Mouse (Mus musculus) CH12.LX (cell line): ENCODE measurements around the gene Fastkd5. TPM values are rescaled to one million over a fixed set of nuclear protein-coding genes. Genes with fewer than 3 reads are reported as not detected.
A peak's percentile ranks its signal among the peaks of the same experiment; 100 is the strongest.

Experiments
- DNase-seq: peaks from one replicate; pipeline ENCODE4 v3.0.0-alpha.2; 2013; ENCODE audit errors: extremely low read depth
- H3K27ac ChIP-seq: 2 replicates; pipeline ENCODE4 v1.5.1; 2012; ENCODE audit warnings: low read depth, mild to moderate bottlenecking, control low read depth, moderate library complexity; ENCODE audit not compliant: insufficient read depth
- H3K27me3 ChIP-seq: replicated peaks from 2 replicates; pipeline ENCODE3; 2012; ENCODE audit warnings: inconsistent platforms
- H3K36me3 ChIP-seq, 2 experiments: replicated peaks in 1 of 2; 2 replicates each; pipeline versions ENCODE3 to v1.6.1; 2012; ENCODE audit warnings: inconsistent platforms in 1 of 2, low read length in 1 of 2, mild to moderate bottlenecking in 1 of 2, mixed read lengths in 1 of 2, moderate library complexity in 1 of 2; ENCODE audit not compliant: control insufficient read depth in 1 of 2, insufficient read depth in 1 of 2
- H3K4me1 ChIP-seq, 2 experiments: 2 replicates each; pipeline ENCODE4 v1.6.1; 2012; ENCODE audit warnings: inconsistent platforms in 1 of 2, moderate library complexity in 1 of 2; ENCODE audit not compliant: insufficient read depth in 2 of 2, control insufficient read depth in 1 of 2
- H3K4me2 ChIP-seq: 2 replicates; pipeline ENCODE4 v1.6.1; 2012; ENCODE audit warnings: low read depth, mild to moderate bottlenecking, control low read depth; ENCODE audit not compliant: poor library complexity, insufficient read depth, severe bottlenecking
- H3K4me3 ChIP-seq, 3 experiments: fragments of 150-350 bp in 1 of 3; sonication (generic) in 1 of 3; replicated peaks in 1 of 3; 2 replicates each; pipeline versions ENCODE3 to v1.5.1; 2011 to 2012; ENCODE audit warnings: low read depth in 2 of 3, low read length in 2 of 3, mild to moderate bottlenecking in 2 of 3, moderate library complexity in 2 of 3, control low read depth in 1 of 3, improper control_type of control experiment in 1 of 3, inconsistent platforms in 1 of 3, mixed read lengths in 1 of 3; ENCODE audit not compliant: poor library complexity in 1 of 3
- H3K79me2 ChIP-seq: replicated peaks from 2 replicates; pipeline ENCODE4 v1.6.1; 2012; ENCODE audit warnings: mild to moderate bottlenecking, moderate library complexity; ENCODE audit not compliant: control insufficient read depth, poor library complexity, insufficient read depth, severe bottlenecking; ENCODE audit errors: extremely low read depth
- H3K9ac ChIP-seq: 2 replicates; pipeline ENCODE4 v1.6.1; 2012; ENCODE audit warnings: low read depth, mild to moderate bottlenecking, control low read depth, moderate library complexity; ENCODE audit not compliant: insufficient read depth
- H3K9me3 ChIP-seq: replicated peaks from 2 replicates; pipeline ENCODE3; 2012; ENCODE audit warnings: low read length, inconsistent platforms, mixed read lengths
- CHD2 ChIP-seq: IDR thresholded peaks from 2 replicates; pipeline ENCODE4 v1.6.1; 2011; ENCODE audit warnings: low read length, improper control_type of control experiment
- E2F4 ChIP-seq: IDR thresholded peaks from 2 replicates; pipeline ENCODE4 v1.6.1; 2011; ENCODE audit warnings: low read depth, low read length, improper control_type of control experiment; ENCODE audit not compliant: insufficient replicate concordance
- ELF1 ChIP-seq: IDR thresholded peaks from 2 replicates; pipeline ENCODE4 v1.6.1; 2014; ENCODE audit warnings: low read depth, mild to moderate bottlenecking, inconsistent platforms, low read length, improper control_type of control experiment
- GABPA ChIP-seq: IDR thresholded peaks from 2 replicates; pipeline ENCODE4 v1.6.1; 2012; ENCODE audit warnings: low read depth, low read length, improper control_type of control experiment, inconsistent platforms; ENCODE audit not compliant: insufficient replicate concordance
- HCFC1 ChIP-seq: IDR thresholded peaks from 2 replicates; pipeline ENCODE4 v1.6.1; 2012; ENCODE audit warnings: low read depth, mild to moderate bottlenecking, inconsistent platforms, low read length, improper control_type of control experiment
- JUND ChIP-seq: conservative IDR thresholded peaks from 2 replicates; pipeline ENCODE4 v1.6.1; 2011; ENCODE audit warnings: low read depth, low read length, improper control_type of control experiment
- MAX ChIP-seq: IDR thresholded peaks from 2 replicates; pipeline ENCODE4 v1.6.1; 2011; ENCODE audit warnings: low read length, improper control_type of control experiment
- MAZ ChIP-seq: IDR thresholded peaks from 2 replicates; pipeline ENCODE4 v1.6.1; 2012; ENCODE audit warnings: low read depth, mild to moderate bottlenecking, inconsistent platforms, low read length, improper control_type of control experiment, moderate library complexity
- MEF2A ChIP-seq: IDR thresholded peaks from 2 replicates; pipeline ENCODE4 v1.6.1; 2014; ENCODE audit warnings: low read depth, mild to moderate bottlenecking, inconsistent platforms, low read length, improper control_type of control experiment, borderline replicate concordance
- MYC ChIP-seq: IDR thresholded peaks from 2 replicates; pipeline ENCODE4 v1.6.1; 2011; ENCODE audit warnings: low read depth, mild to moderate bottlenecking, improper control_type of control experiment, low read length
- NRF1 ChIP-seq: IDR thresholded peaks from 2 replicates; pipeline ENCODE4 v1.6.1; 2014; ENCODE audit warnings: low read depth, mild to moderate bottlenecking, inconsistent platforms, low read length, improper control_type of control experiment, moderate library complexity
- POLR2A ChIP-seq: IDR thresholded peaks from 2 replicates; pipeline ENCODE4 v1.6.1; 2011; ENCODE audit warnings: low read depth, mild to moderate bottlenecking, improper control_type of control experiment, low read length
- USF1 ChIP-seq: IDR thresholded peaks from 2 replicates; pipeline ENCODE4 v1.6.1; 2014; ENCODE audit warnings: low read depth, mild to moderate bottlenecking, inconsistent platforms, low read length, improper control_type of control experiment
- USF2 ChIP-seq: conservative IDR thresholded peaks from 2 replicates; pipeline ENCODE4 v1.6.1; 2011; ENCODE audit warnings: low read depth, low read length, improper control_type of control experiment
- ZC3H11A ChIP-seq: IDR thresholded peaks from 2 replicates; pipeline ENCODE4 v1.6.1; 2012; ENCODE audit warnings: low read depth, mild to moderate bottlenecking, inconsistent platforms, low read length, improper control_type of control experiment
- dilution Hi-C: fragments of 300-500 bp; cut with MboI; formaldehyde crosslinking; loops from 2 replicates; pipeline ENCODE4 v1.14.3; 2020; ENCODE audit warnings: low sequenced_read_pairs; ENCODE audit not compliant: extremely low pct_unique_long_range_greater_than_20kb, extremely low pct_ligation_motif_present
- in situ Hi-C: fragments of 300-500 bp; cut with MboI; formaldehyde crosslinking; loops from 3 replicates; pipeline ENCODE4 v1.14.3; 2019; ENCODE audit warnings: low sequenced_read_pairs, low pct_ligation_motif_present, low pct_unique_long_range_greater_than_20kb, mixed read lengths
- polyA plus RNA-seq: library from polyadenylated mRNA; unstranded; fragments of >175 nt; gene quantifications from 2 replicates; pipeline ENCODE4 v1.2.1, GENCODE M21; 2012; ENCODE audit warnings: low read depth; ENCODE audit not compliant: insufficient read length
- total RNA-seq, 2 experiments: library from RNA; depleted of rRNA; stranded (reverse); fragments of 300-350 nt in 1 of 2; fragments of >200 nt in 1 of 2; gene quantifications; 2 replicates each; pipeline ENCODE4 v1.2.3; 2012 to 2014

Gene Fastkd5
- total and polyA plus RNA-seq, 3 experiments = 6.0 to 14.8 (median 9.1) TPM

DNA sequence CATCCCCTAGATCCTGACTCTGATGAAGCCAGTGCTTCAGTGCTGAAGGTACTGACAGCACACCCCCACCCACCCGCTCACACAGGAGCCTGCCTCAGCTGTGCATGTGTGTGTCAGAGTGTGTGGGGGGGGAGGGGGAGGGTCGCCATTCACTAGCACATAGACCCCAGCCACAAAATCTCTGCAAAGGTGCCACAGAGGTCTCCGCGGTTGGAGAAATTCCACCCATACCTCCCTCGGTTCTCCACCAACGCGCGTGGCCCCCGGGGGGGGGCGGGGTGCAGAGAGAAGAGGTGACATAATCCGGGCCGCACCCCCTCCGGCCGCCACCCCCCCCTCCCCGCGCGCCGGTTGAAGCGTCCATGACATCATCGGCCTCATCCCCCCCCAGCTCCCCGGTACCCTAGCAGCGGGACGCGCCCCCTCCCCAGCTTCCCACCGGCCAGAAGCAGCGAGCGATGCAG, 12.4 kb upstream of the Fastkd5 start:
- peak; percentile 13 for DNase-seq
- Histone ChIP-seq H3K4me2 (peak overlapping the region; percentile 93), H3K27ac (no peak overlapping the region), H3K9ac (peak overlapping the region; percentile 71), H3K79me2 (no peaks in the 10 kb centered on the region), H3K9me3 (no peaks in the 10 kb centered on the region), H3K27me3 (peaks cover 3% of the 10 kb centered on the region), H3K4me3 (peak overlapping the region; percentile 49 to 83 (median 62)), H3K4me1 (peaks cover 4 to 22% of the 10 kb centered on the region in 2 experiments; a peak in 3 of 4 replicates), H3K36me3 (peaks cover 0 to 14% of the 10 kb centered on the region in 2 experiments)
- TF ChIP-seq MAX = no peak
- TF ChIP-seq CHD2 = 0 out of 2 replicates have a peak, but pooled peaks have one; percentile 46
- in situ Hi-C loops = no loop called here
- dilution Hi-C loops = no loop called here

DNA sequence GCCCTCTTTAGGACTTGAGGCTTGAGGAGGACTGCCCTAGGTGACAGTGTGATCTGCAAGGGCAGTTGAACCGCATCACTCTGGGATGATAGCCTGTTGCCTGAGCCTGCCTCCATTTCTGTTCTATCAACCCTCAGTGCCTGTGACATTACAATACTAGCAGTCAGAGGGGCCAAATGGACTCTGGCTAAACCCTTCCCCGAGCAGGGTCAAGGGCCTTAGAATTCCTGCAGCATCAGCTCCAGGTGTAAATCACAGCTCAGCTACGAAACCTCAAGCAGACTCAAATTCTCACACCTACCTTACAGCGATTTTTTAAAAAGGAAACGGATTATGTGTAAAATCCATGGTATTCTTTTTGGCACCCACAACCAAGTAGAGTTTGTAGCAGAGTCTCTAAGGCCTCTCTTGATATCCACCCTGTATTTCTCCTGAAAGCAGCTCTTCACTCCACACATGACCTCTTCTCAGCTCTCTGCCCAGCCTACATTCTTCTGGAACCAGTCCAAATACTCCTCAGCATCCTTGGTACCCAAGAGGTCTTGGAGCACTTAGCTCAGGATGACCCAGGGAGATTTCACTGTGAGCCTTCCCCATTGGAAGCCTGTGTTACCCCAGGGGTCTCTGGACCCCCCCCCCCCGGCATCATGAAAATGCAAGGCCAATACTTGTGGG, 11.7 kb upstream of the Fastkd5 start:
- Histone ChIP-seq H3K27ac (no peak overlapping the region), H3K4me2 (peak overlapping the region; percentile 93; the same call in 1 of the 2 replicates), H3K36me3 (peaks cover 0 to 15% of the 10 kb centered on the region in 2 experiments), H3K4me3 (no peak overlapping the region), H3K27me3 (peaks cover 3% of the 10 kb centered on the region), H3K79me2 (no peaks in the 10 kb centered on the region), H3K9me3 (no peaks in the 10 kb centered on the region), H3K9ac (no peak overlapping the region), H3K4me1 (peaks cover 4 to 22% of the 10 kb centered on the region in 2 experiments; a peak in 3 of 4 replicates)
- DNase-seq = no peak
- dilution Hi-C loops (no loop called here), in situ Hi-C loops (no loop called here)
- TF ChIP-seq MAZ (no peak), USF1 (no peak), JUND (no peak), USF2 (no peak), POLR2A (no peak), ZC3H11A (no peak), HCFC1 (no peak), GABPA (no peak), MEF2A (no peak), E2F4 (no peak), MYC (no peak), NRF1 (no peak), ELF1 (no peak)
